Mouse (Mus musculus) layer of hippocampus, postnatal 14 days (tissue): Measurements from ENCODE around the gene Zfp423. TPM values are rescaled to one million over a fixed set of nuclear protein-coding genes. Genes with fewer than 3 reads are reported as not detected.
A peak's percentile ranks its signal among the peaks of the same experiment; 100 is the strongest.

Experiments used
- DNase-seq, 2 experiments: peaks; one replicate each; pipeline ENCODE4 v3.0.0; 2021 to 2022; ENCODE audit warnings: low spot score in 2 of 2, mixed read lengths in 1 of 2
- total RNA-seq, 2 experiments: library from RNA; stranded (reverse); gene quantifications; 2 replicates each; pipeline ENCODE4 v1.2.3; 2021

Zfp423 gene
- total RNA-seq, 2 experiments from 2014 or later: 29.9 to 32.3 TPM

DNA sequence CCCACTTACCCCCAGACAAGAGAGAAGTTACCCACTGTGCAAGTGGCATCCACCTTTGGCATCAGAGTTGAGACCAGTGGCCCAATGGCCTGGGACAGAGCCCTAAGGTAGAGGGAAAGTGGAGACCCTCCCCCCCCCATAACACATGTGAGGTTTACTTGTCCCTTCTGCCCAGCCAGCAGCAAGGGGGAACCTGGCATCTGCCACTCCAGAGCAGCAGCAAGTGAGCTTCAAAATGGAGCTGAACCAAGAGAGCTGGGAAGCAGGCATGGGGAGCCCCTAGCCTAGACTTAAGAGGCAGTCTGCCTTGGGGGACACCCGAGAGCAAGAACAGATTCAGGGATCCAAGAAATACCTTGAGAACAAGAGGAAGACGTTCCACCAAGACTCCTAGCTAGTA is 290.7 kb downstream of the Zfp423 start:
- DNase-seq: no peak

DNA sequence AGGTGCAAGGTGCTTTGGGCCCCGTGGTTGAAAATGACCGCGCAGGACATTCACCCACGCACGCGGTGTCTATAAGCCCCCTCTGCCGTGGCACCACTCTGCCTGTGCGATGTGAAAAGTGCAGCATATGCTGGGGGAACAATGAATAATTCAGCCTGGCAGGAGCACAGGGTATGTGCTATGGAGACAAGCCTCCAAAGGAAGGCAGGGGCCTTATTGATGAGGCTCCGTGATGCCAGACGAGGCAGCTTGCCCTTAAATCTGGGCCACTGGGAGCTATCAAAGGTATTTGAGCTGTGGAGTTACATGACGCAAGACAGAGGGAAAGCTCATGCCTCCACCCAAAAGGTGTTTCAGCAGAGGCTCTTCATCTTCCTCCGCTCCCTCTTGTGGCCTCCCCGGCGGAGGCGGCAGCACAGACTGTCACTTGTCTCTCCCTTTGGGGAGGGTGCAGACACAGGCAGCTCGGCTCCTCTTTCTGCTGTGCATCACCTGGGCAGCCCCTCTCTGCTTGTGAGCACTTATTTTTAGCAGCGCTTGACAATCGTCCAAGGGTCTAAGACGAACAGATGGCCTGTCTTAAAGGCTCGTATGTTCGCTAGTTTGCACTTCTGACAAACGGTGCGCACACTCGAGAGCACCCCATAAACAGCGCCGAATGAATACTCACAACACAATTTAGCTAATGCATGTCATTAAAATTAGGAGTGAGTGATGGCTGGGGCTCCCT is 291.3 kb downstream of the Zfp423 start:
- no peak for DNase-seq

DNA sequence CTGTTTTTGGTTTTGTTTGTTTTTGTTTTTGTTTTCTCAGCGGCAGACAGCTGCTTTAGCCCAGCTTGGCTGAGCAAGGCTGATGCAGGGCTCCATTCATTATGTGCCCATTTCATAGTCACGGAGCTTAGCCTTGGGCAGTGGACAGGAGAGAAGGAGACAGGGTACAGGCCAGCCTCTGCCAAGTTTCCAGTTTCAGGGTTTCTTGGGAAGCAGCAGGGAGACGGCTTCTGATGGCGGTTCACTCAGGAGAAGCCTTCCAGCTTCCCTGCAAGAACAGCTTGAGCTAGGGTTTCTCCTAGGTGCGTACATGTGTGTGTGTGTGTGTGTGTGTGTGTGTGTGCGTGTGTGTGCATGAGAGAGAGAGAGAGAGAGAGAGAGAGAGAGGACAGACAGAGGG is 292.1 kb downstream of the Zfp423 start:
- no peak for DNase-seq

DNA sequence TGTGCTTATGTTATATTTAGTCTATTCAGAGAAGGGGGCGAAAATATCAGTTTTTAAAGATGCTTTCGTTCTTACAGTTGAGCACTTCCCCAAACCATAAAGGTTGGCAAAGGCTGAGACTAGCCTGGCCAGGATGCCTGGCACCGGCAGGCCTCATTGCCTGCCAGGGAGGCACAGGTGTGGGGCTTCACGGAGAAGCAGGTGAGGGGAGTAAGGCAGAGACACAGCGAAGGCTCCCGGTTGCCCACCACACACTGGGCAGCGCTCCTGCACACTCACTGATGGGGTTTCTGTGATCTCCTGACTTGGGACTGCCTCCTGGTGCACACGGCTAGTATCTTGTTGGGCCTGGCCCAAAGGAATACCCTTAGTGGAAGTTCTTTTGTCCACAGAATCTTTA is 294.1 kb downstream of the Zfp423 start:
- DNase-seq: no peak

DNA sequence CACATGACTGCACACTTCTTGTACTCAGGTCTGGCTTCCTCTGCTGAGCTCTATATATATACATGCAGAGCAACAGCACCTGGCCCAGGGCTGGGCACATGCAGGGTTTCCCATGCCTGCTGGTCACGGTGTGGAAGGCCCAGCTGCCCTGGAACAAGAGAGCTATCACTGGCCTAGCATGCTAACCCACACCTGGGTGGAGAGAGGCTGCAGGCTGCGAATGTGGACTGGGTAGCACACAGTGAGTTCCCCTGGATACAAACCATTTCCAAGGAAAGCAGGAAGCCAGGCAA is 295.2 kb downstream of the Zfp423 start:
- DNase-seq: no peak

DNA sequence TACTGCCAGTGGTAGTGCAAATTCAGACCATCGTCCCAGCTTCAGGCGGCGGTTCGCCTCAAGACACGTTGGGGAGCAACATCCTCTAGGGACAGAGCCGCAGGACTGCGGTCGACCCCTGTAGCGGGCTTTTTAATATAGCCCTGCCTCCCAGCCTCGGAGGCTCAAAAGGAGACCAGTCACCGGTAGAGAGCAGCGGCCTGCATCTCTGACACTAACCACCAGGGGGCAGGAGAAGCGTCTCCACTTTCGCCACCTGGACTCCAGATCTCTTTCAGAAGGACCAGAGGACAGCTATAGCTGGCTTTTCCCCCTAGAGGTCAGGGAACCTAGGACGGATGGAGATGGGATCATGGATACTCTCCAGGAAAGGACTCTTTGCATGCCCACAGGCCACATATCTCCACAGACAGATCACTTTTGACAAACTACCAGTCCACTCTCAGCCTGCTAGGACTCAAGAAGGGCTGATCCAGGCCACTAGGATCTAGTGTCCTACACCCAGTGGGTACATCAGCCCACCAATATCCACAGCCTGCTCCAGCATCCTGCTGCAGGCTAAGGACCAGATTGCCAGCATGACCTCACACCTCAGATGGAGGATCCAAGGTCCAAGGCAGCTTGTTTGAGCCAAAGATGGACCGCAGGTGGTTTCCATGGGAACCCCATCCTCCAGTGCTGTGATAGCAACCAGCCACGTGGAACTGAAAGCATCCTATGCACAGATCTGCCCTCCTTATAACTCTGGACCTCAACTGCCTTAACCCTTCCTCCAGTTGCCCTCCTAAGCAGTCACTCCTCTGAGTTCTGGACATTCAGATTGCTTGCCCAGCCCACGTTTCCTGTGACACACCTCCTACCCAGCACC is 295.8 kb downstream of the Zfp423 start:
- peak; percentile 80 to 82 for DNase-seq

DNA sequence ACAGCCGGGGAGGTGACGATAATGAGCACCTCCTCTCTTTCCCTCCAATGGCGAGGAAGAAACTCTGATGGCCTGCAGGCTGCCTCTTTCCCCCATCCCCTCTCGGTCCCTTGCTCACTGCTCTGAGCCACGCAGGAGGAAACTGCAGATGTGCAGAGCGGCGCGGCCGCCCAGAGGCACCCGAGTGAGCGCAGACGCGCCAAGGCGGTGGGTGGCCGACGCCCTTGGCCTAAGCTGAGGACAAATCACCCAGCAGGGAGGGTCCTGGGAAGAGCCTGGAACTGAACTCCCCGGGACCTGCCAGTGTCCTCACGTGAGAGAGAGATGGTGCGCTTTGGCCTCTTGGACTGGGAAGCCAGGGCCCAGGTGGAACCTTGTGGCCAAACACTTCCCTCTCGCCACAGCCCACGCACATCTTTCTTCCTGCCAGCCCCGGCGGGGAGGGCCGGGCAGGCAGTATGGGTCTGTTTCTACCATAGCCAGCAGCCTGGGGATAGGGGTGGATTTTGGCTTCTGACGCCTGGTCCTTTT is 296.5 kb downstream of the Zfp423 start:
- DNase-seq: no peak

DNA sequence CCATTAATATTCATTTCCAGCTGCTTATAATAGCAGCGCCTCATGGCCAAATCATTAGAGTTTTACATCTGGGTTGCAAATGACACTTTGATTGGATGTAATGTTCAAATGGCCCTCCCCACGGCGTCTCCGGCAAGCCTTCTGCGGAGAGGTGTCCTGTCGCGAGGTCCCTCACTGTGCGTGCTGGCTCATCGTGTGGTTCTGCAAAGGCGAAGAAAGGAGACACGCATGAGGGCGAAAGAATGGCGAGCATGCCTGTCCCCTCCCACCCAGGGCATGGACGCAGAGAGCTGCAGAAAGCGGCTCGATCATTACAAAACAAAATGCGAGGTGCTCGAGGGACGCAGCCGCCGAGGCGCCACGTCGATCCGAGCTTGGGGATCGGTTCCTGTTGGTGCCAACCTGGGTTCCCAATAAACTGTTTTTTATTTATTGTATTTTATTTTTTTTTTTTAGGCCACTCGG is 297.1 kb downstream of the Zfp423 start:
- DNase-seq: no peak

DNA sequence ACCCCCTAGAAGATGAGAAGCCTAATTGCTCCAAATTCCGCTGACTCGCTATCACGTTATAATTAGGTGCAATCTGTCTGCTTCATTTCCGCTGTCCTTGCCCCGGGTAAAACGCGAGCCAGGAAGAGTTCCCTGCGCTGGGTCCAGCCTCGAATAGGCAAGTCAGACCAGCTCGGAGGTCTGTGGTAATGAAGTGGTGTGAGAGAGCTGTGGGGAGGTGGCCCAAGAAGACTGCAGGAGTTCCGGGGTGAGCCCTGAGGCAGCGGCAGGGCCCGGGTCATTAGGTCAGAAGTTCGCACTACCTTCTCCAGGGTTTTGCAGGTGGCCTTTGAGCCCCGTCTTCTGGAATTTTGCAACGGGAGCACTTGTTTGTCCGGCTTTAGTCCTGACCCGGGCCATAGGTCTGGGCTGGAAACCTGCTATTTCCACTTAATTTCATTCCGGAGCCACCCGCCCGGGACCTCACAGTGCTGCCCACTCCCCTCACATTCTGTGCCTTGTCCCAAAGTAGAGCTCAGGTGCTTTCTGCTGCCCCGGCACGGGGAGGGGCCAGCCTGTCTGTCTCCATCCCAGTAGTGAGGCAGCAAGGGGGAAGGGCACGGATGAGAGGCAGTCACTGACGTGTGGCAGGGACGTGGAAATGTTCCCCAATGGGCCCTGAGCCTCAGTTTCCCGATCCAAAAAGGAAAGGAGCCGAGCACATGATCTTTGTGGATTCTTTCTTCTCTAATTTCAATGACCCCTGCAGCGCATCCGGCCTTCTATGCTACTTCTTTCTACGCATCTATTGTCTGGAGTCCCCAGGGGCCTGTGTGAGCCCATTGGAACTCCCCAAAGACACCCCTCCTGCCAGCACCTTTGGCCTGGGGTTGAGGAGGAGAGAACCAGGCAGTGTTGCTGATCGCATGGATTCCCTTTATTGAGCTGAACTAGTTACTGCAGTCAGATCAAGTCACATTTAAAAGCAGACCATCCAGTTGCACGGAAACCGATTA is 298.2 kb downstream of the Zfp423 start:
- no peak for DNase-seq

DNA sequence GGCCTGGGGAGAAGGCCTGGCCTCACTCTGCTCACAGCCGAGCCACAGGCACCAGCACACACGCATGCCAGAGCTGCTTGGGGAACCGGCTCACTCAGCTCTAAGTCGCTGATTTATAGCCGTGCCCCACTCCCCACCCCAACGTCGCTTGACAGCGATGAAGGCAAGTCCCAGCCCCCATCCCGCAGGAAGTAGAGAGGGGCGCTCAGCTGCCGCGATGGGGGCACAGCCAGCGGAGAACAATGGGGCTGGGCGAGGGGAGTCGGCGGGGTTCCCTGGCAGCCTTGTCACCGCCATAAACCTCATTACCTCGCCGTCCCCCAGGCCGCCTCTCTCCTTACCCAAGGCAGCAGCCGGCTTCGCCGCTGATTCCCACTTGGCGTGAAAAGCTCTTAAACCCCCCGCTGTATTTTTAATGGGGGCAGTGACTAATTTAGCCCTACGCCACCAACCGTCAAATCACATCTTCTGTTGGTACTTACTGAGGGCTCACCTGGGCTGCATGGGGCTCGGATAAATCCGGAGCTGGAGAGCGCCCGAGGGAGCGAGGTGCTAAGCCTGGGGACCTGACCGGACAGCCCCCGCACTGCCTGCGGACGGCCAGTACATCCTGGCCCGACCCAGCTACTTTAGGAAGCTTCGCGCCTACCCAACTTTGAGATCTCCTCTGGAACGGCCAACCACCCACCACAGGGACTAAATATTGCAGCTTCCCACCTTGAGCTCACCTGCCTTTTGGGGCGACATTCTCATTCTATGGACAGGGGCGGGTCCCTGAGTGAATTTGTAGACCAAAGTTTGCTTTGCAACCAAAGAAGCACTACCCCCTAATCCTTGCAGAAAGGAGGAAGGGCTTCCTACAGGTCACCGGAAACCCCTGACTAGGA is 299.1 kb downstream of the Zfp423 start:
- no peak for DNase-seq

DNA sequence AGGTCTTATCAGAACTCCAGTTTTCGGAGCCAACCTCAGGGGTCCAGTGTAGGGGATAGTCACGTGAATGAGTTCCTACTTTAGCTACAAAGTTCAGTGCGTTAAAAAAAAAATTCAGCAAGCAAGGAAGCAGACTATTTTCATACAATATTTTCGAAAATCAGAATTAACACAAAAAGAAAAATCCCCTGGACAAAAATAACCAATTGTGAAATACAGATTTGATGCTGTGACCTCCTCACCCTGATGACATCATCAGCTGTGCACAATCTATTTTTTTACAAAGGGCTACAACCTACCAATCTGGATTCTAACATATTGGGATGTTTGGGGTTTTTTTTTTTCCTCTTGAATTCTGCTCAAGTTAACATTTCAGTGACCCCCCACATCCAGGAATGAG is 301.9 kb downstream of the Zfp423 start:
- DNase-seq: no peak

DNA sequence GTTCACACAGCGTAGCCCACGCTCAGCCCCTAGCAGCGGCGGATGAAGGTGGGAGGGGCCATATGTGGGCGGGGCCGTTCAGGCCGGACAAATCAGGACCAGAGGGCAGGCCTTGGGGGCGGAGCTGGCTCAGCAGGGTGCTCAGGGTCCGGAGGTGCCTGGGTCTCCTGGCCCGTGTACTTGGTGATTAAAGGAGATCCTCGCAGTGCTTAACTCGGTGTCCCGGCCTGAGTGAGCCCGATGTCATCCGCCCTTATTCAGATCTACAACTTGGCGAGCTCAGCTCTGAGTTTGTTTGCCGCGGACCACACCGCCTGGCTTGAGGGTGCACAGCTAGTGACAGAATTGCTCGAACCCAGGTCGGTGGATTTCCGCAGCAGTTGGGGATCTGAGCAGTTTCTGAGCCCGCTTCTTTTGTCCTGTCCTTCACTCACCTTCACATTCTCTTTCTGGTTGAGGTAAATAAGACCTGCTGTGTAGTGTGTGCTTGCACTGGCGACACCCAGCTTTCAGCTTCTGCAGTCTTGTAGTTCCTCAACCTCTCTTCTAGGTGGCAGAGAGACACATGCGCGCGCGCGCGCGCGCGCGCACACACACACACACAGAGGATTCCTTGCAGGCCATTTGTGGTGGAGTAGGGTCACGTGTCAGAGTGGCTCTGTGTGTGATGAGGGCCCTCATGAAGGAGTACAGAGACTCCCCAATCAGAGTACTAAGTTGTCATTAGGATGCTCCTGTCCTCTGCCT is 302.7 kb downstream of the Zfp423 start:
- peak; percentile 41 to 72 for DNase-seq

DNA sequence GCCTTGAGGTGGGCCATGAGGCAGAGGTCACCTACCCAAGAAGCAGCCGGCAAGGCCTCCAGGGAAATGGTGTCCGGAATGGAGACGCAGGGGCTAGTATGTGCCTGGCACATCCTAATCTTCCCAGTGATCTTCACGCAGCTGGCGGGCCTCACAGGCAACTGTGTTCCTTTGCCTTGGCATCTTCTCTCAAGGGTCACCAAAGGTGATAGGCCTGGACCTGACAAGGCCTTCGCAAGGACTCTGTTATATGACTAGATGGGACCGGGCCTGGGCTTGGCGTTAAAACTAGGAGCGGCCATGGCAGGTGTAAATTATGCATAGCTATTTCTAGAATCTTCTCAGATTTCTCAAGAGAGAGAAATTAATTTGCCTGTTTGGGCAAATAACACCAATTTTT is 303.4 kb downstream of the Zfp423 start:
- no peak for DNase-seq

DNA sequence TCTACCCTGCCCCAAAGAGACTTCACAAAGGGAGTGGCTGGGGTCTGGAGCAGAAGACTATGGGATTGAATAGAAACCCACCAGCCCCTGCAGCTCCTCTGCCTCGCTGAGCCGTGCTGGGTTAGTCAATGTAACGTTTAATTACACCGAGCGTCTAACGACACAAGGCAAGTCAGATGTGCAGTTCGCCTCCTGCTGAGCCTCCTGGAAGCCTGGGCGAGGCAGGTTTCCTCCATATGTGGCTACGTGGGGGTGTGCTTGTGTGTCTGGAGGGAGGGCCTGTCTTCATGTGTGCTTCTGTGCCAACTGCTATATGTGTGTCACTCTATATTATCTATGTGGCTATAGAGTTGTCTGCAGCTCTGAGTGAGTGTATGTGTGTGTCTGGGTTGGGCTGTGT is 311.6 kb downstream of the Zfp423 start:
- DNase-seq: no peak

DNA sequence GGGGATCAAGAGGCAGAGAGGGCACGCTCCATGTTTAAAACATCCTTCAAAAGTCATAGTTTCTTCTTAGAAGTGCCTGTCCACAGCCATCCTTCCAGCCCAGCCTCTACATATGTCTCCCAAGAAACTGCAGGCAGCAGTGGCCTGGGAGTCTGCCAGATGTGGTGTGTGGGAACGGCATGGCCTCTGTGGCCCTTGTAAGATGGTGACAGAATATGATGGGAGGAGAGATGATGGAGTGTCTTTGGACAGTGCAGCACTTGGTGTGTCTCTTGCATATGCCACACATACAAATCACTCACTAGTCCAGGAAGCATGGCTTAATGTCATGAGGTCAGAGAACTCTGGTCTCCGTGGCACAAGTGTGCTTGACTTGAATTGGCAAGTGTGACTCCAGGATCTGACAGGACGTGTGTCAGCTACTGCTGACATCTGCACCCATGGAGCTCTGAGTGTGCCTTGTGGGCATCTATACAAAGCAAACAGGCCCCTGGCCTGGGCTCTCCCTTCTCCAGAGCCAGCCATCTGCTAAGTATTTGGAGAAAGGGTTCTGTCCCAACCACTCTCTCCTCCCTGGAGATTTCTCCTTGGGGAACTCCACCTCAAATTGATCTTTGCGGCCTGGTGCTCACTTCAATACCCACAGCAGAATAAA is 313.4 kb downstream of the Zfp423 start:
- DNase-seq: no peak

DNA sequence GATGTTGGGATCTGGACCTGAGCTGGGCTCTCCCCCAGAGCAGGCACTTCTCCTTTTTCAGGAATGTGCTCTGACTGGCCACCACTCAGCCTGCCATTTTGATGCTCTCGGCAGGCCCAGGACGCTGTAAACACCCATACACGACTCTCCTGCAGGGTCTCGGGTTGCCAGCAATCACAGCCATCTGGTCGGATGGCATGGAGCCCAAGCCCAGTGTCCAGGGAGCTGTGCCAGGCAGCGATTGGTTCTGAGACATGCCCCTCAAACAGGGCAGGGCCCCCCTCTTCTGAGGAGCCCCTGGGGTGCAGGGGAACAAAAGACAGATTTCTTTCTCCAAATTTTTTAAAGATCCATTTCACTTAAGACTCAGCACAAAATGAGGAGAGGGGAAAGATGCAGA is 314.0 kb downstream of the Zfp423 start:
- DNase-seq: peak in 1 of 2 experiments; percentile 42

DNA sequence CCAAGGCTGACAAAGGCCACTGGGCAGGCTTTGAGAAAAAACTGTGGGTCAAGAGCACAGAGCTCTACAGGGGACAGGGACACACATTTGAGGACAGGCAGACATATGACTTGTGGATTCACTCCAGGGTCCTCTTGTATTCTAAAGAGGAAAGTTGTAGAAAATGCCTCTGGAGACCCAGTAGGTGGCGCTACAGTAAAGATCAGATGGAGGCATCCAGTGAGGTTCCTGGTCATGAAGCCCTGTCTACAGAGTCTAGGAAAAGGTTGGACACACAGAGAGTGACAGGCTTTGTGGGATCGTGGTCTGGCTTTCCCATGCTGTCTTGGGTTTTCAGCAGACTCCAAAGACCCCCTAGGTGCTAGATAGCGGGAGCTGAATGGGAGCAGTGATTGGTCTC is 318.5 kb downstream of the Zfp423 start:
- no peak for DNase-seq

DNA sequence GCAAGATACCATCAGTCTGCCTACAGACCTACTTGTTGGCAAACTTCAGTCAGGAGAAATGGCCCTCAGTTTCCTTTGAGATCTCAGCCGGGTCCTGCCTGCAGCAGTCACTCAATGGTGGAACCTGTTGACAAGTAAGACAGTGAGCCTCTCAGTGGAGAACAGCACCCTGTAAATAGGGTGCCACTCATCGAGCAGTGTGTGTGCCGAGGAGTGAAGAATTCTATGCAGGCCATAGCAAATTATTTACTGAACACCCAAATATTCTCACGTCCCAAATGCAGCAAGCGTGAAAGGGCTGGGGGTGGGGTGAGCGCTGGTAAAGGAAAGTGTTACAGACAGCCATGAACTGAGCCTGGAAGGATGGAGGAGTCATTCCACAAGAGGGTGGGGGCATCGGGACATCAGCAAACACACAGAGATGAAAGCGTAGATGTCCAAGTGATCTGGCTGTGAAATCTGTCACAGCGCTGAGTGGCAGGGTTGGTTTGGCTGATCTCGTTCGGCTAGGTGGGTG is 323.1 kb downstream of the Zfp423 start:
- DNase-seq: no peak

DNA sequence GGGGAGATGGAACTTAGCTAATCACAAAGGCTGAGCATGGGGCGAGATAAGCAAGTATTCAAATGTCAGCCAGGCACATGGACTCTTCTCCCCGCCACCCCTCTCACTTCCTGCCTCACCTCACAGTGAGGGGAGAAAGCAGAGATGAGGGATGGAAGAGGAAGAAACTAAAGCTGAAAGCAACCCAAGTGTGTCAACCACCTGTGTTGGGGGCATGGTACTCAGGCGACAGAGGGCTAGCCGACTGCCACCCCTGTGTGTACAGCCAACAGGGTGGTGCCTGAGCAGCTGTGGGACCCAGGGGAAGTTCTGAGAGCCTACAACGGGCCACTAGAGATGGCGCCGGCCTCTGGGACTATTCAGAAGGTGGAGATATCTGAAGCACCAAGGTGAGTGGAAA is 327.6 kb downstream of the Zfp423 start:
- no peak for DNase-seq
